Mouse (Mus musculus) spleen, postnatal 14 days (tissue): Measurements from ENCODE around the gene Dntt.

ENCODE experiments used
- DNase-seq, 2 experiments: peaks; one replicate each; pipeline ENCODE4 v3.0.0; 2021 to 2022; ENCODE audit warnings: low spot score in 2 of 2

Gene Dntt

GRCm38 (mm10) chr19:41029219-41029618, at the start of gene Dntt:
Gene Dntt (plus strand): TSS chr19:41029275.
- DNase-seq, result no peak

- no peak for DNase-seq
Measured at GRCm38 (mm10) chr19:40980671-40981070, 48.4 kb upstream of the Dntt start.

GRCm38 (mm10) chr19:40984536-40984935, 44.5 kb upstream of the Dntt start:
- DNase-seq, result no peak

- no peak for DNase-seq
Measured at GRCm38 (mm10) chr19:40988856-40989255, 40.2 kb upstream of the Dntt start.

DNA sequence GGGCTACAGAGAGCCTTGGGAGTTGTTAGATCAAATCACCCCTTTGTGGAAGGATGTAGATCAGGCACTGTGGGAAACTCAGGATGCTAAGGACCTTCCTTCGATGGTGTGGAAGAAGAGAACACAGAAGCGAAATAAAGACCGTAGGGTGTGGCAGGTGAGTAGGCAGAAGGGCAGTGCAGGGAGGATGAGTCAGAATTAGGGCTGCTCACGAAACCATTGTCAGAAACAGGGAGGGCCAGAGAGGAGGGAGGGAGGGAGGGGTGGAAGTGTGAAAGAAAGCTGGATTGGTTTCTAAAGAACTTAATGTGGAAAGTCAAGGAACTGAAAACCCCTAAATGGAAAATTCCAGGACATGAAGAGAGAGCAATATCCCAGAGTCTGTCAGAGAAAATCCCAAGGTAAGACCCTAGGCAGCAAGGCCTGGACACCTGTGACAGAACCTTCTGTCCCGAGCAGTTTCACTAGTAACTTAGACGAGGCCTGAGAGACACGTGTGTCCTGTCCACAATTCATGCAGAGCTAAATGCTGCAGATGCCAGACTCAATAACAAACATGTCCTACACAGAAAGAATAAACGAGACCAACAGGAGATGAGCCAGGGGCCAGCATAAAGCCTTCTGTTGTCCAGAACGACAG, 39.0 kb upstream of the Dntt start:
- no peak for DNase-seq

DNA sequence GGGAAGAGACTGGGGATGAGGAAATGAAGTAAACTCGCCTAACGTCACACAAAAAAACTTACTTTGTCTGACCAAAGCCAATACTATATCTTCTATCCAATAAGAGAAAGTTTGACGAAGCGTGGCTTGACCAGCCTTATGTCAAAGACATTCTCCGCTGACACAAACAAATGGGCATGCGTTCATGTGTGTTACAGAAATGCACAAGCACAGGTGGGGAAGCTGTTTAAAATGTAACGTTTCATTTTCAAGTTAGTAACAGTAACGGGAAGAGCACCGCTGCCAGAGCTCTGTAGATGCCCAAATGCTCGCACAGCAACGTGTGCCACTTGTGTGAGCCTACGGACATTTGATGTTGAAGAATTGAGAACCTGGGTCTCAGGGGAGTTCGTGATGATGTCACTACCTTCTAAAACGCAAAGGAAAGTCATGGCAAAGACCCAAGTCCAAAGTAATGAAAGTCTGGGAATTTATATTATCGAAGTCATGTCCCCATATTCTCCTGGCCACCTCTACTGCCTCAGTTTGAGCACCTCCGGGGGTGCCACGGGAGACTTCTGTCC, 38.2 kb upstream of the Dntt start:
- no peak for DNase-seq

GRCm38 (mm10) chr19:40991626-40992025, 37.4 kb upstream of the Dntt start:
- DNase-seq, result no peak

DNA sequence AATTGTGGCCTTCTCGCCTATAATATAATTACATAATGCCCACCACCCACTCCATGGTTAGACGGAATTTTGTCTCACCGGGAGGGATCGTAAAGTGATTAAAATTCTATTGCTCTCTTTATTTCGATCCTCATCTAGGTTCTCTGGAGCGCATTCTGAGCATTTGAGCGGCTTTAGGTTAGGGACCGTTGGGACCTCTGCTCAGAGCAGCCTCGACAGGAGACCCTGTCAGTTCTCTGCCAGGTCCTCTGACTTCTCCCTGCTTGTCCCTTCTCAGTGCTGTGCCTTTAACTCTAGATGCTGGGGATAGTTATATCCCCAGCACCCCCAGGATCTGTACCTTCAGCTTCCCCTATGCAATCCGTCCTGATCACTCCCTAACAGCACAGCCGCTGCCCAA, 37.0 kb upstream of the Dntt start:
- no peak for DNase-seq

DNA sequence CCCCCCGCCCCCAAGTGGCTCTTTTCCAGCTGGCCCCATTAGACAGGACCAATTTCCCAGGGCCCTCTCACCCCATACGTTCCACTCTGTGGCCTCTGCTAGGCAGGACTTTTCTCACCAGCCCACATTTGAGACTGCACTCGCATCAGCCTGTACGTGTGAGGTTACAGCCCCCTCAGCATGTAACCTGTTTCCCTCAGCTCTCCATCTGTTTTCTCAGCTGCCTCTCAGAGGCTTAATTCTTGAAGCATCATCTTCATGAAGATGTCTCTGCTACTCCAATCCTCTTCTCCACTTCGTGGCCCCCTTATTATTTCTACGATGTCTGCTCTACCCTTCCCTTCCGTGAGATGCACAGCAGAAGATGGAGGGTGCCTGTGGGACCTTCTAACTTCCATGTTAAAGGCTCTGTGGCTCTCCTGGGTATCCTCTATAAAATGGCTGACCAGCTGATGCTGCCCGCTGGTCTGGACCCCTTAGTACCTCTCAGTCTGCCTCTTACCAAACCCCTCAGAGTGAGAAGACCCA, 36.5 kb upstream of the Dntt start:
- no peak for DNase-seq

- DNase-seq, result no peak
Measured at GRCm38 (mm10) chr19:40993356-40993755, 35.7 kb upstream of the Dntt start.

DNA sequence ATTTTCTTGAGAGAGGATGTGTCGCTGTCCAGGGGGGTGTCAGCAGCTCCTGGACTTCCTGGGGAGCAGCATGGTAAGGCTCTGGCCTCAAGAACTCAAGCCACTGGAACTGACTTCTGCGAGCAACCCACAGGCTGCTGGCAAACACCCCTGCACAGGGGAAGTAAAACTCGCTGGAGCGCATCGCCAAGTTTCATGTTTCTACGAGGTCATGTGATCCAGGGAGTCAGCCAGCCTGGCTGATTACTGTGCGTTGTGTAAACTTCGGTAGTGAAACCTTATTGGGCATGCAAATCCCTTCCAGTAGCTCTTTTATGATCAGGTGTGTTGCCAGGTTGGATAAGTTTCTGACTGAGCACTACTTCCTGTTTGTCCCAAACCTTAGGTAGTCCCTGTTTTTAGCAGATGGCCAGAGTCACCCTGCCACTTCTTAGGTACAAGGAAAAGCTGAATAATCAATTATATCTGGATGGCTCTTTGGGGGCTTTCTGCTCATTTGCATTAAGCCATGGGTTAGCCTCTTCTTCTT, 35.0 kb upstream of the Dntt start, which contains the start of gene Blnk:
Gene Blnk (minus strand): TSS at position 479 of the 529 bp plus-strand sequence.
- peak; percentile 54 to 66 for DNase-seq

GRCm38 (mm10) chr19:40994911-40995310, 34.2 kb upstream of the Dntt start:
- no peak for DNase-seq

DNA sequence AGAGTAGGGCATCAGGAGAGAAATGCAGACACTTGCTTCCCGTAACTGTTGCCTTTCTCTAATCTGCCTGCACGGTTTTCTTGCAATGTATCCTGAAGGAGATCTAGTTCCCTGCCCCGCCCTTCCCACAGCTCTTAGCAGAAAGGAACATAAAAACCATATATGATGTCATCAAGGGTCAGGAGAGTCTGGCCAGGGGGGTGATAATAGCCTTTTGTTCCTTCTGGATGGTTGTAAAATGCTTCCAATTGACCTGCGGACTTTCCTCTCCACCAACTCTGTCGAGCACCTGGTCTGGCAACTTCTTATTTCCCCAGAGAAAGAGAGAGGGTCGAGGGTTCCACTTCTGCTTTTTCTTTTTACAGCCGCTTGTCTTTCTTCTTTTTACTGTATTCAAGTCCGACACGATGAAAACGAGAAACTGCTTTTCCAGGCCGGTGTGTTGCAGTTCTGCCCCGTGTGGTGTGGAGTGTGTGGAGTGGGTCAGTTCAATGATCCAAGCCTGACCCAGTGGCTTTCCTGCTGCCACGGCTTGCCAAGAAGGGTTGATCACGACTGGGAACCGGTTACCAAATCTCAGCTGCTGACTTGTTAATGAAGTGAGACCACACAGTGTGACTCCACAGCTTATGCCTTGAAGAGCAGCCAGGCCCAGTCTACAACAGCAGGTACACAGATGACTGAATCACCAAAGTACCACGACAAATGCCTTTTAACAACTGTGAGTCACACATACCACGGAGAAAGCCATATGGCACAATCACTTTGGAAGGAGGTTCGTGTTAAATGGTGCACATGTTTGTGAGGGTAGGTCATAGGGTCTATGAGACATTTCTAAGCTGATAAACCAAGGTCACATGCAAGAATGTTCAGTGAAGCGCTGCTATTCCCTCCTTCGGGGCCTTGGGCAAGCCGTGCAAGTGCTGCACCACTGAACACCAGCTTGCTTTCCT, 33.4 kb upstream of the Dntt start:
- peak in 1 of 2 experiments; percentile 21 for DNase-seq

- DNase-seq, result no peak
Measured at GRCm38 (mm10) chr19:40996722-40997121, 32.4 kb upstream of the Dntt start.

- DNase-seq, result no peak
Measured at GRCm38 (mm10) chr19:40998469-40999170, 30.5 kb upstream of the Dntt start.

GRCm38 (mm10) chr19:40999569-40999968, 29.5 kb upstream of the Dntt start:
- peak in 1 of 2 experiments; percentile 16 for DNase-seq

GRCm38 (mm10) chr19:41003694-41004315, 25.3 kb upstream of the Dntt start:
- no peak for DNase-seq

GRCm38 (mm10) chr19:41006621-41007020, 22.5 kb upstream of the Dntt start:
- DNase-seq, result no peak

DNA sequence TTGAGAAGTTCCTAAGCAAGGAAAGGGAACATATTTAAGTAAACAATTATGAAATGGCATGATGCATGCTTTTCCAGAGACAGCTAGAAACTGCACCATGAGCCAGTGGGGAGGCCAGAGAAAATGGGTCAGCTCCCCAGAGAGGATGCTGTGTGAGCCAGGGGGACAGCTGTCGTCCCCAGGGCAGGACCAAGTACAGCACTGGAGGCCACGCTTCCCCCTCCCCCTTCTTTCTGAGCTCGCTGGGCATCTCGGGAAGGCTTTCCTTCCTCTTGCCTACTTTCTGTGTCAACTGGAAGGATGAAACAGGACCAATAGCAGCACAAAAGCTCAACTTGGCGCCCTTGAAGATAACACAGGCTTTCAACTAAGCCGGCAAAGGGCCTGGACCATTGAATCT, 21.7 kb upstream of the Dntt start:
- DNase-seq, result no peak

DNA sequence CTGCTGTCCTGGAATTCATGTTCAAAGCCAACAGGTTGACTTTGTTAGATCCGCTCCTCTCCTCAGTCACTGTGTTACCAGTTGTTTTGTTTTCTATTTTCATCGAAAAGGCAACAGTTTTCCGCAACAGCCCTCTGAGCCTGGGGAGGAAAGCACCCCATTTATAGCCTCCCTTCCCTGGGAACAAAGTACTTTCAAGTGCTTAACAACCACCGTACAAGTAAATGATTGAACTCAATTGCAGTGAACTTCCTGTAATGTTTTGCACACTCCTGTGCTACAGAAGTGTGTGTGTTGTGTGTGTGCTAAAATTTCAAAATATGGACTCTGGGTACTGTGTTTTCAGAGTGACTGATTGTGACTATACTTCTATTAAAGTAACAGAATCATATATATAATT, 21.3 kb upstream of the Dntt start:
- DNase-seq, result no peak
